Mouse (Mus musculus) lung, adult 10 weeks (tissue): Measurements from ENCODE around the gene Znrf3. TPM values are rescaled to one million over a fixed set of nuclear protein-coding genes. Genes with fewer than 3 reads are reported as not detected.

Source experiments
- polyA plus RNA-seq: library from polyadenylated mRNA; stranded (reverse); fragments of 350-450 nt; fragmentation: Illumina TruSeq; extraction: RNeasy Lipid Tissue Mini Kit (QIAGEN cat#74804); gene quantifications from one replicate; pipeline ENCODE4 v1.2.3, GENCODE M21; 2014; ENCODE audit warnings: low read depth, low replicate concordance; ENCODE audit not compliant: insufficient read depth

Gene Znrf3
- 2.4 TPM for polyA plus RNA-seq

GRCm38 (mm10) chr11:5444599-5445451 lies at the start of gene Znrf3:
TSS of gene Znrf3 (minus strand) at chr11:5444847.

GRCm38 (mm10) chr11:5261508-5262392 lies 182.9 kb downstream of the Znrf3 start, which contains the start of gene Kremen1:
TSS of gene Kremen1 (minus strand) at chr11:5261558.

Other genes with a start within 250 kb of the Znrf3 start
- gene Kremen1, start 183.3 kb downstream of the Znrf3 start, polyA plus RNA-seq = 13.7 TPM
- 154 TPM for gene Xbp1, start 75.8 kb upstream of the Znrf3 start, polyA plus RNA-seq
- 24.0 TPM for gene Ccdc117, start 97.3 kb upstream of the Znrf3 start, polyA plus RNA-seq
- gene Ankrd36, start 124.8 kb upstream of the Znrf3 start, polyA plus RNA-seq = not detected